10 mouse cellular contexts compared by ENCODE assay signal in genomic region chr11:118436471-118436935, GRCm38 (mm10). TPM values are rescaled to one million over a fixed set of nuclear protein-coding genes. Genes with fewer than 3 reads are reported as not detected.
DNase-seq lines count a peak whose midpoint lies in the region; ATAC-seq lines count a peak whose summit lies in the region.
"Had no signal": no experiment of that assay in that cellular context is flagged by ENCODE, and none has a peak within 500 bp of the region (broad histone marks: within the 10 kb centered on the region; RNA-seq: fewer than 3 reads in every experiment).

No protein-coding gene starts in this region.

- H3K36me3 ChIP-seq in kidney, embryonic 14.5 days (ENCODE audit: control insufficient read depth, insufficient read depth, low read length) = no peaks in the 10 kb centered on the region
- H3K36me3 ChIP-seq in intestine, embryonic 16.5 days (ENCODE audit: control insufficient read depth, insufficient read depth, low read length) = no peaks in the 10 kb centered on the region
- H3K36me3 ChIP-seq in heart, embryonic 12.5 days = no peaks in the 10 kb centered on the region
- H3K36me3 ChIP-seq: limb, embryonic 12.5 days had no signal

- H3K4me3 ChIP-seq in kidney, embryonic 14.5 days (ENCODE audit: low read length) = no peak overlapping the region
- H3K4me3 ChIP-seq in intestine, embryonic 16.5 days (ENCODE audit: low read length) = no peak overlapping the region
- H3K4me3 ChIP-seq in heart, embryonic 12.5 days = no peak overlapping the region
- H3K4me3 ChIP-seq: erythroblast, embryonic 14.5 days; limb, embryonic 12.5 days had no signal

- no peak for ATAC-seq in kidney, embryonic 14.5 days (ENCODE audit: low FRiP score, low TSS enrichment)
- no peak for ATAC-seq in intestine, embryonic 16.5 days
- ATAC-seq in heart, embryonic 12.5 days (ENCODE audit: insufficient number of reproducible peaks, low FRiP score) = no peak

- H3K27me3 ChIP-seq in kidney, embryonic 14.5 days (ENCODE audit: control insufficient read depth, insufficient read depth, low read length) = no peaks in the 10 kb centered on the region
- H3K27me3 ChIP-seq in intestine, embryonic 16.5 days (replicated peaks; ENCODE audit: control insufficient read depth, insufficient read depth, low read length) = no peaks in the 10 kb centered on the region
- 0 out of 2 replicates have a peak, but pooled peaks cover 6% of the 10 kb centered on the region for H3K27me3 ChIP-seq in heart, embryonic 12.5 days (replicated peaks)

- WGBS in kidney, embryonic 14.5 days = 56% methylated on average over 6 of the region's 6 CpGs
- WGBS in intestine, embryonic 16.5 days = 46% methylated on average over 6 of the region's 6 CpGs
- 44% methylated on average over 6 of the region's 6 CpGs for WGBS in heart, embryonic 12.5 days

- H3K27ac ChIP-seq in kidney, embryonic 14.5 days (ENCODE audit: low read depth, low read length) = no peak overlapping the region
- H3K27ac ChIP-seq in intestine, embryonic 16.5 days (ENCODE audit: low read length) = no peak overlapping the region
- H3K27ac ChIP-seq in heart, embryonic 12.5 days (ENCODE audit: poor library complexity, severe bottlenecking) = no peak overlapping the region
- H3K27ac ChIP-seq: limb, embryonic 12.5 days had no signal

- peak; percentile 72 for DNase-seq in kidney, adult 18-20 months
- peak; percentile 39 for DNase-seq in NIH3T3 (ENCODE audit: low read depth)
- DNase-seq in cerebellum, postnatal 14 days = peak; percentile 85 to 88
- DNase-seq in kidney, postnatal 10 days = peak; percentile 74
- no peak for DNase-seq in thymus, postnatal 25 days

- H3K9ac ChIP-seq in kidney, embryonic 14.5 days (ENCODE audit: low read depth, low read length) = no peak overlapping the region
- H3K9ac ChIP-seq in intestine, embryonic 16.5 days (ENCODE audit: low read depth, low read length) = no peak overlapping the region
- H3K9ac ChIP-seq in heart, embryonic 12.5 days = no peak overlapping the region
- H3K9ac ChIP-seq: limb, embryonic 12.5 days had no signal

- no peak overlapping the region for H3K4me2 ChIP-seq in kidney, embryonic 14.5 days (replicated peaks; ENCODE audit: low read depth, low read length)
- H3K4me2 ChIP-seq in intestine, embryonic 16.5 days (ENCODE audit: low read depth, low read length) = no peak overlapping the region
- no peak overlapping the region for H3K4me2 ChIP-seq in heart, embryonic 12.5 days
- H3K4me2 ChIP-seq: limb, embryonic 12.5 days had no signal

- no peaks in the 10 kb centered on the region for H3K9me3 ChIP-seq in kidney, embryonic 14.5 days (ENCODE audit: control insufficient read depth, low read length)
- H3K9me3 ChIP-seq in intestine, embryonic 16.5 days (ENCODE audit: control insufficient read depth, low read length) = no peaks in the 10 kb centered on the region
- no peaks in the 10 kb centered on the region for H3K9me3 ChIP-seq in heart, embryonic 12.5 days (replicated peaks)
- H3K9me3 ChIP-seq: limb, embryonic 12.5 days had no signal

- peaks cover 17% of the 10 kb centered on the region; the same call in 1 of the 2 replicates for H3K4me1 ChIP-seq in kidney, embryonic 14.5 days (ENCODE audit: control insufficient read depth, insufficient read depth, low read length)
- H3K4me1 ChIP-seq in intestine, embryonic 16.5 days (ENCODE audit: control insufficient read depth, insufficient read depth, low read length) = peaks cover 24% of the 10 kb centered on the region
- peaks cover 38% of the 10 kb centered on the region for H3K4me1 ChIP-seq in heart, embryonic 12.5 days (replicated peaks)

RNA-seq across cellular contexts. Expression of gene C1qtnf1, which starts 8.5 kb away (rescaled TPM):
- 2.8 and 4.0 TPM in 2 replicates for polyA plus RNA-seq in kidney, embryonic 14.5 days (2014; fragmentation: Nextera tagmentation; extraction: Ambion mirVana)
- 7.1 and 7.3 TPM in 2 replicates for polyA plus RNA-seq in intestine, embryonic 16.5 days (2015; fragmentation: Nextera tagmentation; extraction: Ambion mirVana)
- 4.9 and 5.5 TPM in 2 replicates for polyA plus RNA-seq in heart, embryonic 12.5 days (2016; fragmentation: Nextera tagmentation; extraction: Ambion mirVana)
- polyA plus RNA-seq: erythroblast, embryonic 14.5 days had no signal

RNA-seq across cellular contexts. Expression of gene Cant1, which starts 17.6 kb away (rescaled TPM):
- polyA plus RNA-seq in kidney, embryonic 14.5 days (2014; fragmentation: Nextera tagmentation; extraction: Ambion mirVana) = 19.0 and 24.1 TPM in 2 replicates
- 38.7 and 44.1 TPM in 2 replicates for polyA plus RNA-seq in intestine, embryonic 16.5 days (2015; fragmentation: Nextera tagmentation; extraction: Ambion mirVana)
- 23.6 and 23.7 TPM in 2 replicates for polyA plus RNA-seq in heart, embryonic 12.5 days (2016; fragmentation: Nextera tagmentation; extraction: Ambion mirVana)

RNA-seq across cellular contexts. Expression of gene Lgals3bp, which starts 34.6 kb away (rescaled TPM):
- polyA plus RNA-seq in kidney, embryonic 14.5 days (2014; fragmentation: Nextera tagmentation; extraction: Ambion mirVana) = 11.8 and 13.0 TPM in 2 replicates
- 226 and 234 TPM in 2 replicates for polyA plus RNA-seq in intestine, embryonic 16.5 days (2015; fragmentation: Nextera tagmentation; extraction: Ambion mirVana)
- 4.5 and 5.1 TPM in 2 replicates for polyA plus RNA-seq in heart, embryonic 12.5 days (2016; fragmentation: Nextera tagmentation; extraction: Ambion mirVana)

RNA-seq across cellular contexts. Expression of gene Engase, which starts 40.1 kb away (rescaled TPM):
- polyA plus RNA-seq in kidney, embryonic 14.5 days (2014; fragmentation: Nextera tagmentation; extraction: Ambion mirVana) = 3.9 and 9.7 TPM in 2 replicates
- 13.5 and 17.8 TPM in 2 replicates for polyA plus RNA-seq in intestine, embryonic 16.5 days (2015; fragmentation: Nextera tagmentation; extraction: Ambion mirVana)
- 4.5 and 4.6 TPM in 2 replicates for polyA plus RNA-seq in heart, embryonic 12.5 days (2016; fragmentation: Nextera tagmentation; extraction: Ambion mirVana)

Comparison
In these comparisons a context has a peak if more than half of its experiments do, and no peak if none do; other contexts are left out.
1. RNA of gene Lgals3bp, which starts 34.6 kb away (polyA plus RNA-seq): 226 to 234 TPM in intestine, embryonic 16.5 days; 11.8 to 13.0 TPM in kidney, embryonic 14.5 days and 4.5 to 5.1 TPM in heart, embryonic 12.5 days; every median in the first group is over 10 times any median in the second.